Mouse (Mus musculus) neural tube, embryonic 13.5 days (tissue): ENCODE results near the gene Son. TPM values are rescaled to one million over a fixed set of nuclear protein-coding genes. Genes with fewer than 3 reads are reported as not detected.

ENCODE experiments used
- ATAC-seq: fragments of 200-750 bp; cut with Nextera tagmentation; 2 replicates; pipeline ENCODE4 v1.8.0; 2017; ENCODE audit warnings: low read depth, mild to moderate bottlenecking, moderate TSS enrichment, moderate library complexity
- H3K27ac ChIP-seq: fragments of 300-500 bp; sonication (generic); replicated peaks from 2 replicates; pipeline ENCODE4 v1.5.1; 2015; ENCODE audit warnings: moderate library complexity, mild to moderate bottlenecking, inconsistent platforms
- H3K27me3 ChIP-seq: fragments of 300-500 bp; sonication (generic); 2 replicates; pipeline ENCODE4 v1.6.1; 2015; ENCODE audit warnings: mild to moderate bottlenecking, inconsistent platforms
- H3K36me3 ChIP-seq: fragments of 300-500 bp; sonication (generic); 2 replicates; pipeline ENCODE4 v1.6.1; 2015; ENCODE audit warnings: mild to moderate bottlenecking, inconsistent platforms
- H3K4me1 ChIP-seq: fragments of 300-500 bp; sonication (generic); replicated peaks from 2 replicates; pipeline ENCODE4 v1.6.1; 2015; ENCODE audit warnings: inconsistent platforms
- H3K4me2 ChIP-seq: fragments of 300-500 bp; sonication (generic); 2 replicates; pipeline ENCODE4 v1.6.1; 2015; ENCODE audit warnings: inconsistent platforms, mild to moderate bottlenecking, moderate library complexity
- H3K4me3 ChIP-seq: fragments of 300-500 bp; sonication (generic); 2 replicates; pipeline ENCODE4 v1.5.1; 2015; ENCODE audit warnings: mild to moderate bottlenecking, inconsistent platforms
- H3K9ac ChIP-seq: fragments of 300-500 bp; sonication (generic); 2 replicates; pipeline ENCODE4 v1.6.1; 2015; ENCODE audit warnings: moderate library complexity, mild to moderate bottlenecking, inconsistent platforms
- H3K9me3 ChIP-seq: fragments of 300-500 bp; sonication (generic); 2 replicates; pipeline ENCODE4 v1.6.1; 2016; ENCODE audit warnings: inconsistent platforms
- WGBS: fragments of 180-500 bp; shearing (Covaris S2); methylation state at CpG from one replicate; pipeline ENCODE4 v1.1.7; 2015; 5-methylcytosine and 5-hydroxymethylcytosine counted together
- polyA plus RNA-seq: library from polyadenylated mRNA; unstranded; fragments of >200 nt; fragmentation: Nextera tagmentation; extraction: Ambion mirVana; gene quantifications from 2 replicates; pipeline ENCODE4 v1.2.1, GENCODE M21; 2015

Son gene
- polyA plus RNA-seq, 1 experiment from 2014 or later = 125 TPM

DNA sequence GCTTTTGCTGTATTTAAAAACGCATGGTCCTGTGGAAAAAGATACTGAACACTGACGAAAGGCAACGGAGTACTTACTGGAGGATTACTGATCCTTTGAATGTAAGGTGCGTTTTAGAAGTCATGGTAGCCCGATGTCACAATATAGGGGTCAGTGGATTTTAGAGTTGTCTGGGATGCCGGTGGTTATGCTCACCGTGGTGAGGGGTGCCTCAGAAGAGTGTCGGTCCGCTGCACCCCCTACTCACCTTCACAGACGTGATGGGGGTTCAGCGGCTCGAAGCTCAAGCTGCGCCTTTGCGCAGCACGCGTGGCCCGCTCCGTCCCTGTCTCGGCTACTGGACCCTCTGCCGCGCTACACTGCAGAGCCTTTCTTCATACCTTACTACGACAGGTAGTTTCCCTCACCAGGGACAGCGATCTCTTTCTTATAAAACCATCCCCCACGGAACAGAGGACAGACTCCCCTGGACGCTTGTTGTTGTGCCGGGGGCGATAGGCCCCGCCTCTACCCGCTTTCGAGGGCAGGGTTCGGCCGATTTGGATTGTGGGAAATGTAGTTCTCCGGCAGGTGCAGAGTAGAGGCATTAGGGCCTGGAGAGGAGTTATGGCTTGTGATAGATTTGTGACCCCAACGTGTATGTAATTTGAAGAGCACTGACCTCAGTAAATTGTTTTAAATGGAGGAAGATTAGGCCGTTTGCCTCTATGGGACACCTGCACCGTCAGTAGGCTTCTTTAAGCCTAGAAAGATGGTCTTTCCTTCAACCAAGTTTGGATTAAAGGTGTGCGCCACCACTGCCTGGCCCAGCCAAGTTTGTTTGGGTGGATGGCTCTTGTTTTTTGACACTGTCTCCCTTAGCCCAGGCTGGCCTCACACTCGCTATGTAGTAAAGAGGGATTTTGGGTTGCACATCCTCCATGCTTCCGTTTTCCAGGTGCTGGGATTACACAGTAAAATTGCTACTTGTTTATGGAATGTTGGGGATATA lies 28.5 kb upstream of the Son start, which contains the start of gene Dnajc28:
Dnajc28 (minus strand) TSS at position 516 of the 991 bp plus-strand sequence.
- Histone ChIP-seq H3K9me3 (no peaks in the 10 kb centered on the region), H3K27me3 (no peaks in the 10 kb centered on the region), H3K4me3 (peak within 1 kb of the TSS; percentile 73), H3K4me1 (peaks cover 5% of the 10 kb centered on the region), H3K36me3 (peaks cover 42% of the 10 kb centered on the region), H3K27ac (no peak within 1 kb of the TSS), H3K4me2 (peak within 1 kb of the TSS; percentile 64), H3K9ac (peak within 1 kb of the TSS; percentile 82)
- 10% methylated on average over 39 of the region's 39 CpGs for WGBS
- peak; percentile 92 for ATAC-seq

DNA sequence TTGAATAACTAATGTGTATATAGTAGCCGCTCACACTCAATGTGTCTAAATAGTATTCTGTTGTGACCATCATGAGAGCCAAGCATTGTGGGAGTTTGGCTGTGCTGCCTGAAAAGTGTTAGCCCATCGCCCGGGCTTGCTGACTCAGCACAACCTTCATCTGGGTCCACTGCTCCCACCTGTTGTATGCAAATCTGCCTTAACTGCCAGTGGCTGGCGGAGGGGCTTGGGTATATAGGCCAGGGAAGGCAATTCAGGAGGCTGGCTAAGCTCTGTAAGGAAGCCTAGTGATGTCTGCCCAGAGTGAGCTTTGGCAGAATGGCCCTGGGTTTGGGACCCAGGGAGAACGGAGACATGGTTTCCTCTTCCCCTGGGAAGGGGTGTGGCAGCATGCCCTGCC lies 27.1 kb upstream of the Son start:
- no peak overlapping the region for H3K4me2 ChIP-seq
- H3K27ac ChIP-seq = no peak overlapping the region
- H3K27me3 ChIP-seq = no peaks in the 10 kb centered on the region
- no peak for ATAC-seq
- H3K4me1 ChIP-seq = peaks cover 5% of the 10 kb centered on the region
- H3K4me3 ChIP-seq = no peak overlapping the region
- no peak overlapping the region for H3K9ac ChIP-seq
- H3K36me3 ChIP-seq = peaks cover 54% of the 10 kb centered on the region
- WGBS = 94% methylated on average over 5 of the region's 5 CpGs
- H3K9me3 ChIP-seq = no peaks in the 10 kb centered on the region

DNA sequence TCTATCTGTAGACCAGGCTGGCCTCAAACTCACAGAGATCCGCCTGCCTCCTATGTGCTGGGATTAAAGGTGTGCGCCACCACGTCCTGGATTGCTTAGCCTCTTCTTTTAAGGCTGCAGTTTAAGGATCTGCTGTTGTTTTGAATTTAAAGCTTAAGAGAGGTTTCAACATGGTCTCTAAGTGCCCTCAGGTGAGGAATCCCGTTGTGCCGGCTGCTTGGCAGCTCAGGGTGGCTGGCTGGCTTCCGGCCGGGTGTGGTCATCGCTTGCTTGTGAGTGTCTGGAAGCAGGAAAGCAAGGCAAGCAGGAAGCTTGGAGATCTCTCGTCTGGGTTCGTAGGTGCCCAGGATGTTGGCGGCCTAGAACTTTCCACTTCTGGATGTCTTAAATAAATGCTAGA lies 26.3 kb upstream of the Son start:
- H3K27ac ChIP-seq = no peak overlapping the region
- ATAC-seq = no peak
- H3K9me3 ChIP-seq = no peaks in the 10 kb centered on the region
- H3K9ac ChIP-seq = no peak overlapping the region
- H3K4me3 ChIP-seq = no peak overlapping the region
- H3K4me1 ChIP-seq = peaks cover 5% of the 10 kb centered on the region
- no peak overlapping the region for H3K4me2 ChIP-seq
- no peaks in the 10 kb centered on the region for H3K27me3 ChIP-seq
- H3K36me3 ChIP-seq = peaks cover 62% of the 10 kb centered on the region
- 95% methylated on average over 11 of the region's 11 CpGs for WGBS

DNA sequence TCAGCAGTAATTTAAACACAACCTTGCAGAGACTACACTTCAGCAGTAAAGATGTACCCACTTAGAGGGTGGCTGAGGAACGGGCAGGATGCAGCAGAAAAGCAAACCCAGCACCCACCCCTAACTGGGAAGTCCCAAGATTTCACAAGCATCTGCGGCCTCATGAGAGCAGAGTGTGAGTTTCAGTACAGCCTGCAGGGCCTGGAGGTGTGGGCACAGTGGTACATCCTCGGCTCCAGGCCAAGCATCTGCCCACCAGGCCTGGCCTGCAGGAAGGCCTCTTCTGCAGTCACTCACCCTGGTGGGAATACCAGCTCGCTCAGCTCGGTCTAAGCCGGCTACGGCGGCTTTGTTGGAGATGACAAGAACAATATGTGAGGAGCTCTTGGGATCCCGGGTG lies 24.2 kb upstream of the Son start:
- no peak overlapping the region for H3K4me3 ChIP-seq
- H3K36me3 ChIP-seq = peaks cover 82% of the 10 kb centered on the region
- H3K27ac ChIP-seq = no peak overlapping the region
- H3K4me2 ChIP-seq = no peak overlapping the region
- H3K9ac ChIP-seq = no peak overlapping the region
- WGBS = 93% methylated on average over 9 of the region's 9 CpGs
- ATAC-seq = no peak
- no peaks in the 10 kb centered on the region for H3K27me3 ChIP-seq
- peaks cover 3% of the 10 kb centered on the region for H3K4me1 ChIP-seq
- H3K9me3 ChIP-seq = no peaks in the 10 kb centered on the region

DNA sequence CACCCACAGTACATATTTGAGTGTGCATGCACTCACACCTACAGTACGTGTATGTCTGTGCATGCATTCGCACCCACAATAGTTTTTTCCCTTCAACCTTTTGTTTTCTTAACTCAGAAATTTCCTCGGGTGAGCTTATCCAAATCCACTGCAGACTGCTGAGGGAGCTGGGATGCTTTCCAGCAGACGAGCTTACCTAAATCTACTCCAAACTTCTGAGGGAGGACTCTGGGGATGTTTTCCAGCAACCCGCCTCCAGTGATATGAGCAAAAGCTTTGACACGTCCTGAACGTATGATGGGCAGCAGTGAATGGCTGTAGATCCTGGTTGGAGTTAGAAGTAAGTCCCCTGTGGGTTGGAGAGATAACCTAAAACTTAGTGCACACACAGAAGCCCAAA lies 19.5 kb upstream of the Son start:
- Histone ChIP-seq H3K27ac (no peak overlapping the region), H3K9ac (no peak overlapping the region), H3K4me3 (no peak overlapping the region), H3K9me3 (no peaks in the 10 kb centered on the region), H3K36me3 (peaks cover 95% of the 10 kb centered on the region), H3K4me2 (no peak overlapping the region), H3K4me1 (no peaks in the 10 kb centered on the region), H3K27me3 (no peaks in the 10 kb centered on the region)
- no peak for ATAC-seq
- 92% methylated on average over 7 of the region's 7 CpGs for WGBS

DNA sequence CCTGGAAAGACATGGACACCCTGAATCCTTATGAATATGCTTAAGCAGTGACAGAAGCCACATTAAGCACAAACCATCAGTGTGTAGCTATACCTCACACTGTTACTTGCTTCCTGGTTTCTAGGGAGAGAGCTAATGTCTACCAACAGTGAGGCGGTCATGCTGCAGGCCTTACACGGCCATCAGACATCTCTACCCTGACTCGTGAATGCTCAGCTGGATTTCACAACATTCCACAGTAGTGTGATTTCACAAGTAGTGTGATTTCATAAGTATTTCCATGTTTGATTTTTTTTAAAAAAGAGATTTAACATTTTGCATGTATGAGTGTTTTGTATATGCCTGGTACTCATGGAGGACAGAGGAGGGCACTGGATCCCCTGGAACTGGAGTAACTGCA lies 18.6 kb upstream of the Son start:
- no peak for ATAC-seq
- Histone ChIP-seq H3K4me2 (no peak overlapping the region), H3K9ac (no peak overlapping the region), H3K36me3 (peaks cover 93% of the 10 kb centered on the region), H3K9me3 (no peaks in the 10 kb centered on the region), H3K4me3 (no peak overlapping the region), H3K27me3 (no peaks in the 10 kb centered on the region), H3K27ac (no peak overlapping the region), H3K4me1 (no peaks in the 10 kb centered on the region)
- WGBS = 96% methylated on average over 3 of the region's 3 CpGs

DNA sequence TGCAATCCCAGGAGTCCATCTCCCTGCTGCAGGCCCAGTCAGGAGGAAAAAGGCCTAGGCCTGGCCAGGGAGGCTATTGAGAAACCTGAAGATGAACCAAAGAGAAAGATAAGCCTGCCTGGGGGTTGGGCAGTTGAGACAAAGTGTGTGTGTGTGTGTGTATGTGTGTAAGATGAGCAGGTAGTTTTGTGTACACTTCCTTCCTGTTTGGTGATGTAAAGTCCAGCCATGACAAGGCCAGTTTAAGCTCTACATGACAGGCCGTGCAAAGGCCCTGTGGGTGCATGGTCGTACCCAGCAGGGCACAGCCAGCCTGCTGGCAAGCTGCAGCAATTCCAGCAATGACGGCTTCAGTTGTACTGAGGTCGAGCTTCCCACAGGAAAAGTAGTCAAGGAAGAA lies 17.6 kb upstream of the Son start:
- Histone ChIP-seq H3K27me3 (no peaks in the 10 kb centered on the region), H3K4me1 (no peaks in the 10 kb centered on the region), H3K4me3 (no peak overlapping the region), H3K9ac (no peak overlapping the region), H3K4me2 (no peak overlapping the region), H3K27ac (no peak overlapping the region), H3K9me3 (no peaks in the 10 kb centered on the region), H3K36me3 (peaks cover 93% of the 10 kb centered on the region)
- no peak for ATAC-seq
- 91% methylated on average over 4 of the region's 4 CpGs for WGBS

DNA sequence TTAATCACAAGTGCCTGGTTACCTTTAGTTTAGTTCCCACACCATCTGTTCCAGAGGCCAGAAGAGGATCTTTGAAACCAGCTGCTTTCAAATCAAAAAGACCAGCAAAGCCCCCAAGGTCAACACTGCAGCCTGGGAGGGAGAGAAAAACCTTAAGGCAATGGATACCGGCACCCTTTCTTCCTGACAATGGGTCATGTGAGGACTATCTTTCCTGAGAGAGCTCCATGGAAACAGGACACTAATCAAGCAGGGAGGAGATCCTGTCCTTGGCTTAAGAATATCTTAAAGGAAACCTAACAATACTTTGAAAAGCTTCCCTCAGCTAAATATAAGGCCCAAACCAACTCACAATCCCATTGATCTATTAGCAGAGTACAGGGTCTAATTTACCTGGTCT lies 16.7 kb upstream of the Son start:
- Histone ChIP-seq H3K9ac (no peak overlapping the region), H3K4me3 (no peak overlapping the region), H3K27ac (no peak overlapping the region), H3K4me2 (no peak overlapping the region), H3K36me3 (peaks cover 93% of the 10 kb centered on the region), H3K4me1 (no peaks in the 10 kb centered on the region), H3K27me3 (no peaks in the 10 kb centered on the region), H3K9me3 (no peaks in the 10 kb centered on the region)
- ATAC-seq = no peak
- 56% methylated on average over 1 of the region's 1 CpGs for WGBS

DNA sequence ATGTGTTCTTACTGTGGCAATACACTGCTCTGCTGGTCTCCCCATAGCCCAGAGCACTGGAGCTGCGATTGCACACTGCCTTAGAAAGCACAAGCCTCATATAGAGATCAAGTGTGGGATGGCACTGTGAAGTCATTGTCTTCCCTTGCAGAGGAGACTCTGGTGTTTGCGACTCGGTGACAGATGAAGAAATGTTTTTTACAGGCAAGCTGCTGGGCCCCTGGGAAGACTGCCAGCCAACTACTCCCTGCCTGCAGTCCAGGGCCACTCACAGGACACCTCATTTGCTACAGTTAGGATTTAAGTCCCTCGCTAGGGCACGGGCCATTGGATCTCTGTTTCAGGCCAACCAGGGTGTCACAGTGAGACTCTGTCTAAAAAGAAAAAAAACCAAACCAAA lies 14.9 kb upstream of the Son start:
- Histone ChIP-seq H3K4me2 (no peak overlapping the region), H3K9ac (no peak overlapping the region), H3K27ac (no peak overlapping the region), H3K9me3 (no peaks in the 10 kb centered on the region), H3K36me3 (peaks cover 94% of the 10 kb centered on the region), H3K4me1 (no peaks in the 10 kb centered on the region), H3K27me3 (no peaks in the 10 kb centered on the region), H3K4me3 (no peak overlapping the region)
- WGBS = 73% methylated on average over 5 of the region's 5 CpGs
- ATAC-seq = no peak

DNA sequence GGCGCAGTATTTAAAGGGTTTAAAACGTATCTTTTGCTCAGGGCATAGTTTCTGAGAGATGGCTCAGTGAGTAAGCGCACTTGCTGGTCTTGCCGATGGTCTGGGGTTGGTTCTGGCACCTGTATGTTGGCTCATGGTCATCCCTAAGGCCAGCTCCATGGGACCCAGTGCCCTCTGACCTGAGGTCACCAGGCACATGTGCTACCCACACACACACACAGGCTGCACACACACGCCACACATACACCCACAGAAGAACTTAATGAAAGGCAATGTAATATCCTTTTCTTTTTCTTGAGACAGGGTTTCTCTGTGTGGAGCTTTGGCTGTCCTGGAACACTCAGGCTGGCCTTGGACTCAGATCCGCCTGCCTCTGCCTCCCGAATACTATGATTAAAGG lies 14.4 kb upstream of the Son start:
- peaks cover 94% of the 10 kb centered on the region for H3K36me3 ChIP-seq
- H3K4me3 ChIP-seq = no peak overlapping the region
- no peak overlapping the region for H3K9ac ChIP-seq
- no peak overlapping the region for H3K27ac ChIP-seq
- no peaks in the 10 kb centered on the region for H3K9me3 ChIP-seq
- H3K4me2 ChIP-seq = no peak overlapping the region
- H3K27me3 ChIP-seq = no peaks in the 10 kb centered on the region
- no peaks in the 10 kb centered on the region for H3K4me1 ChIP-seq
- ATAC-seq = no peak
- WGBS = 94% methylated on average over 7 of the region's 7 CpGs

DNA sequence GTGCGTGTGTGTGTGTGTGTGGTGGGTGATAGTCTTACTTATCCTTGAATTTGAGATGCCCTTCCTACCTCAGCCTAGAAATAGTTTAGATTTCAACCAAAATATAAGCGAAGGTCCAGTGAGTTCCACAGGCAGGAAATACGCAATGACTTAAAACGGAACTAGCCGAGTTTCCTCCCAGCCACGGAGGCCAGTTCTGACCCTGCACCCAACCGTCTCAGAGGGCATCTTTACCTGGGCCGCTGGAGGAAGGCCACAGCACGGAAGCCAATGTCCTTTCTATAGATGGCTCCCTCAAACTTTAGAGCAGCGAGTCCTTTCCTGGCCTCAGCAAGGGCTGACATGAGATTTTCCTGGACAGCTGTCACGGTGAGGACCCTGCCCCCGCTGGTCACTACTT lies 13.7 kb upstream of the Son start:
- H3K36me3 ChIP-seq = peaks cover 94% of the 10 kb centered on the region
- no peak for ATAC-seq
- 90% methylated on average over 12 of the region's 12 CpGs for WGBS
- no peak overlapping the region for H3K27ac ChIP-seq
- H3K27me3 ChIP-seq = no peaks in the 10 kb centered on the region
- H3K4me1 ChIP-seq = no peaks in the 10 kb centered on the region
- no peak overlapping the region for H3K9ac ChIP-seq
- no peaks in the 10 kb centered on the region for H3K9me3 ChIP-seq
- no peak overlapping the region for H3K4me2 ChIP-seq
- H3K4me3 ChIP-seq = no peak overlapping the region

DNA sequence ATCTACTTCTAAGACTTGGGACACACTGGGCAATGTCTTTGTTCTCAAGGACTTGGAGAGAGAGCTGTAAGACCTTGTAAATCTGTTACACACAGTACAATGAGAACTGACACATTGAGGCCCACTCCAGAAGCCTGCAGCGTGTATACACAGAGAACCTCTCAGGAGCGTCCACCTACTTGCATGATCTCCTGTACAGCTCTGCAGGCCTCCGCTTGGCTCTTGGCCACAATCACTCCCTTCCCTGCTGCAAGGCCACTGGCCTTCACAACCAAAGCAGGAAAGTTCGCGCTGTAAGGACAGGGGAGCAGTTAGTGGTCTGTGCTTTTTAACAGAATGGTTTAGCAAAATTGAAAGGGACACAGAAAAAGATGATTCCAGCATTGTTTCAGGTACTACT lies 8.1 kb upstream of the Son start:
- Histone ChIP-seq H3K4me1 (no peaks in the 10 kb centered on the region), H3K9ac (no peak overlapping the region), H3K4me3 (no peak overlapping the region), H3K9me3 (no peaks in the 10 kb centered on the region), H3K36me3 (peaks cover 83% of the 10 kb centered on the region), H3K27ac (no peak overlapping the region), H3K4me2 (no peak overlapping the region), H3K27me3 (no peaks in the 10 kb centered on the region)
- ATAC-seq = no peak
- 90% methylated on average over 5 of the region's 5 CpGs for WGBS

DNA sequence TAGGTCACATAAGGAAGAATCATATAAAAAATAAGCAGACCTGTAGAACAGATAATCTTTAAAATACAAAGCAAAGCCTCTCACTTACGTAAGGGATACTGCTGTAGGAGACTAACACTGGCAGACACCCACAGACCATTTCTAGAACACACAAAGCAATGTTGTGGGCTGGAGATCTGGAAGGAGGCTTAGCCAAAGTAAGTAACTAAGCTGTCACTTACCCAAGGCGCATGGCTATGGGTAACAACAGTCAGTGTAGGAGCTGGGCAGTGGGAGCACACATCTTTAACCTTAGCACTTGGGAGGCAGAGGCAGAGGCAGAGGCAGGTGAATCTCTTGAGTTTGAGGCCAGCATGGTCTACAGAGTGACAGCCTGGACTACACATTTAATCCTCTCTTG lies 7.7 kb upstream of the Son start:
- Histone ChIP-seq H3K4me1 (0 out of 2 replicates have a peak, but pooled peaks cover 1% of the 10 kb centered on the region), H3K4me3 (no peak overlapping the region), H3K36me3 (peaks cover 79% of the 10 kb centered on the region), H3K27me3 (no peaks in the 10 kb centered on the region), H3K27ac (no peak overlapping the region), H3K4me2 (no peak overlapping the region), H3K9me3 (no peaks in the 10 kb centered on the region), H3K9ac (no peak overlapping the region)
- 98% methylated on average over 2 of the region's 2 CpGs for WGBS
- ATAC-seq = no peak
